Mouse (Mus musculus): Measurements from ENCODE around the gene Gm8947.

GRCm38 (mm10) chr1:151150211-151150610, 42.0 kb upstream of the Gm8947 start:
- no peak for TF ChIP-seq CTCF (IDR thresholded peaks at IDR 0.05; ENCODE audit: insufficient read depth, low read depth, low read length)
- TF ChIP-seq POLR2A (IDR thresholded peaks at IDR 0.05; ENCODE audit: insufficient read depth, low read depth, low read length), result no peak

Data from olfactory bulb, adult 2 months (tissue).